Mouse (Mus musculus) CH12.LX (cell line): ENCODE measurements at regions not wholly inside any gene's neighbourhood (a gene's known extent, or its start where the extent isn't known, plus 50 kb on each side); places are given as distances from the start of the nearest gene placed in this dataset.

Experiments
- DNase-seq: peaks from one replicate; pipeline ENCODE4 v3.0.0-alpha.2; 2013; ENCODE audit errors: extremely low read depth
- H3K27ac ChIP-seq: 2 replicates; pipeline ENCODE4 v1.5.1; 2012; ENCODE audit warnings: low read depth, mild to moderate bottlenecking, control low read depth, moderate library complexity; ENCODE audit not compliant: insufficient read depth
- H3K27me3 ChIP-seq: replicated peaks from 2 replicates; pipeline ENCODE3; 2012; ENCODE audit warnings: inconsistent platforms
- H3K36me3 ChIP-seq, 2 experiments: replicated peaks in 1 of 2; 2 replicates each; pipeline versions ENCODE3 to v1.6.1; 2012; ENCODE audit warnings: inconsistent platforms in 1 of 2, low read length in 1 of 2, mild to moderate bottlenecking in 1 of 2, mixed read lengths in 1 of 2, moderate library complexity in 1 of 2; ENCODE audit not compliant: control insufficient read depth in 1 of 2, insufficient read depth in 1 of 2
- H3K4me1 ChIP-seq, 2 experiments: 2 replicates each; pipeline ENCODE4 v1.6.1; 2012; ENCODE audit warnings: inconsistent platforms in 1 of 2, moderate library complexity in 1 of 2; ENCODE audit not compliant: insufficient read depth in 2 of 2, control insufficient read depth in 1 of 2
- H3K4me2 ChIP-seq: 2 replicates; pipeline ENCODE4 v1.6.1; 2012; ENCODE audit warnings: low read depth, mild to moderate bottlenecking, control low read depth; ENCODE audit not compliant: poor library complexity, insufficient read depth, severe bottlenecking
- H3K4me3 ChIP-seq, 3 experiments: fragments of 150-350 bp in 1 of 3; sonication (generic) in 1 of 3; replicated peaks in 1 of 3; 2 replicates each; pipeline versions ENCODE3 to v1.5.1; 2011 to 2012; ENCODE audit warnings: low read depth in 2 of 3, low read length in 2 of 3, mild to moderate bottlenecking in 2 of 3, moderate library complexity in 2 of 3, control low read depth in 1 of 3, improper control_type of control experiment in 1 of 3, inconsistent platforms in 1 of 3, mixed read lengths in 1 of 3; ENCODE audit not compliant: poor library complexity in 1 of 3
- H3K79me2 ChIP-seq: replicated peaks from 2 replicates; pipeline ENCODE4 v1.6.1; 2012; ENCODE audit warnings: mild to moderate bottlenecking, moderate library complexity; ENCODE audit not compliant: control insufficient read depth, poor library complexity, insufficient read depth, severe bottlenecking; ENCODE audit errors: extremely low read depth
- H3K9ac ChIP-seq: 2 replicates; pipeline ENCODE4 v1.6.1; 2012; ENCODE audit warnings: low read depth, mild to moderate bottlenecking, control low read depth, moderate library complexity; ENCODE audit not compliant: insufficient read depth
- H3K9me3 ChIP-seq: replicated peaks from 2 replicates; pipeline ENCODE3; 2012; ENCODE audit warnings: low read length, inconsistent platforms, mixed read lengths
- BHLHE40 ChIP-seq: IDR thresholded peaks from 2 replicates; pipeline ENCODE4 v1.6.1; 2011; ENCODE audit warnings: mild to moderate bottlenecking, low read depth, low read length, improper control_type of control experiment
- CHD1 ChIP-seq: IDR thresholded peaks from 2 replicates; pipeline ENCODE4 v1.6.1; 2012; ENCODE audit warnings: low read depth, low read length, improper control_type of control experiment, inconsistent platforms
- CHD2 ChIP-seq: IDR thresholded peaks from 2 replicates; pipeline ENCODE4 v1.6.1; 2011; ENCODE audit warnings: low read length, improper control_type of control experiment
- CTCF ChIP-seq, 2 experiments: IDR thresholded peaks in 1 of 2; conservative IDR thresholded peaks in 1 of 2; 2 replicates each; pipeline ENCODE4 v1.5.1; 2011 to 2012; ENCODE audit warnings: low read depth in 2 of 2, low read length in 2 of 2, improper control_type of control experiment in 1 of 2, inconsistent platforms in 1 of 2, mild to moderate bottlenecking in 1 of 2, moderate library complexity in 1 of 2
- ELF1 ChIP-seq: IDR thresholded peaks from 2 replicates; pipeline ENCODE4 v1.6.1; 2014; ENCODE audit warnings: low read depth, mild to moderate bottlenecking, inconsistent platforms, low read length, improper control_type of control experiment
- EP300 ChIP-seq: IDR thresholded peaks from 2 replicates; pipeline ENCODE4 v1.6.1; 2011; ENCODE audit warnings: low read length, improper control_type of control experiment
- ETS1 ChIP-seq: conservative IDR thresholded peaks from 2 replicates; pipeline ENCODE4 v1.6.1; 2012; ENCODE audit warnings: low read depth, mild to moderate bottlenecking, inconsistent platforms, low read length, improper control_type of control experiment, moderate library complexity
- KAT2A ChIP-seq: IDR thresholded peaks from 2 replicates; pipeline ENCODE4 v1.6.1; 2012; ENCODE audit warnings: low read length, improper control_type of control experiment, inconsistent platforms; ENCODE audit not compliant: insufficient replicate concordance
- MAX ChIP-seq: IDR thresholded peaks from 2 replicates; pipeline ENCODE4 v1.6.1; 2011; ENCODE audit warnings: low read length, improper control_type of control experiment
- MEF2A ChIP-seq: IDR thresholded peaks from 2 replicates; pipeline ENCODE4 v1.6.1; 2014; ENCODE audit warnings: low read depth, mild to moderate bottlenecking, inconsistent platforms, low read length, improper control_type of control experiment, borderline replicate concordance
- MXI1 ChIP-seq: IDR thresholded peaks from 2 replicates; pipeline ENCODE4 v1.6.1; 2011; ENCODE audit warnings: mild to moderate bottlenecking, low read depth, low read length, improper control_type of control experiment
- MYC ChIP-seq: IDR thresholded peaks from 2 replicates; pipeline ENCODE4 v1.6.1; 2011; ENCODE audit warnings: low read depth, mild to moderate bottlenecking, improper control_type of control experiment, low read length
- NRF1 ChIP-seq: IDR thresholded peaks from 2 replicates; pipeline ENCODE4 v1.6.1; 2014; ENCODE audit warnings: low read depth, mild to moderate bottlenecking, inconsistent platforms, low read length, improper control_type of control experiment, moderate library complexity
- POLR2AphosphoS2 ChIP-seq: IDR thresholded peaks from 2 replicates; pipeline ENCODE4 v1.6.1; 2011; ENCODE audit warnings: low read depth, low read length, improper control_type of control experiment
- TBP ChIP-seq: conservative IDR thresholded peaks from 2 replicates; pipeline ENCODE4 v1.6.1; 2011; ENCODE audit warnings: low read depth, low read length, improper control_type of control experiment
- USF2 ChIP-seq: conservative IDR thresholded peaks from 2 replicates; pipeline ENCODE4 v1.6.1; 2011; ENCODE audit warnings: low read depth, low read length, improper control_type of control experiment
- ZC3H11A ChIP-seq: IDR thresholded peaks from 2 replicates; pipeline ENCODE4 v1.6.1; 2012; ENCODE audit warnings: low read depth, mild to moderate bottlenecking, inconsistent platforms, low read length, improper control_type of control experiment
- dilution Hi-C: fragments of 300-500 bp; cut with MboI; formaldehyde crosslinking; loops from 2 replicates; pipeline ENCODE4 v1.14.3; 2020; ENCODE audit warnings: low sequenced_read_pairs; ENCODE audit not compliant: extremely low pct_unique_long_range_greater_than_20kb, extremely low pct_ligation_motif_present
- in situ Hi-C: fragments of 300-500 bp; cut with MboI; formaldehyde crosslinking; loops from 3 replicates; pipeline ENCODE4 v1.14.3; 2019; ENCODE audit warnings: low sequenced_read_pairs, low pct_ligation_motif_present, low pct_unique_long_range_greater_than_20kb, mixed read lengths

GRCm38 (mm10) chr2:46013771-46014269, 896.6 kb upstream of the Zeb2 start:
- Histone ChIP-seq H3K79me2 (no peaks in the 10 kb centered on the region), H3K9ac (no peak overlapping the region), H3K9me3 (no peaks in the 10 kb centered on the region), H3K27me3 (no peaks in the 10 kb centered on the region), H3K4me1 (peaks cover 0 to 7% of the 10 kb centered on the region in 2 experiments; a peak in 2 of 4 replicates), H3K4me2 (no peak overlapping the region), H3K4me3 (no peak overlapping the region), H3K36me3 (no peaks in the 10 kb centered on the region), H3K27ac (no peak overlapping the region)
- in situ Hi-C loops = no loop called here
- DNase-seq = no peak
- TF ChIP-seq EP300 (no peak), MEF2A (no peak), ELF1 (no peak), MXI1 (no peak), CTCF (conservative IDR thresholded peaks at IDR 0.05 in 1 of 2, IDR thresholded peaks at IDR 0.05 in 1 of 2; ENCODE audit: low read depth in 2 of 2, low read length in 2 of 2) (no peak), POLR2AphosphoS2 (no peak), ZC3H11A (no peak), TBP (no peak), CHD1 (no peak), BHLHE40 (no peak), KAT2A (no peak), ETS1 (no peak), CHD2 (no peak), MYC (no peak), NRF1 (no peak), USF2 (no peak), MAX (no peak)
- TF ChIP-seq, all 38 proteins: peak for 0
- dilution Hi-C loops = no loop called here

DNA sequence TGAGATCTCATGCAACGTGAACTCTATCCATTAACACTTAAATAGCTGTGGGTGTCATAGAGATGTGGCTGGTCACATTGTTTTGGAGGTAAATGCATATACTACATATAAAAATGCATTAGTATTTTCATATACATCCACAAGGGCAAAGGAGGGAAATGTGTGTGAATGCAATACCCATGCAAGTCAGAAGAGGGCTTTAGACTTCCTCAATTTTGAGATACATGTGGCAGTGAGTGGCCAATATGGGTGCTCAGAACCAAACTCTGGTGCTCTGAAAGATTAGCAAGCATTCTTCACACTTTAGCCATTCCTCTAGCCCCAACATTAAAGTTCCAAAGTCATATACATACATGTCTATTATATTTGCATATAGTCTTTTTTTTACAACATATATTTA, 895.5 kb upstream of the Zeb2 start:
- peaks cover 0 to 7% of the 10 kb centered on the region in 2 experiments; a peak in 2 of 4 replicates for H3K4me1 ChIP-seq
- H3K27me3 ChIP-seq = no peaks in the 10 kb centered on the region
- no peak overlapping the region for H3K9ac ChIP-seq
- 0 out of 4 replicates have a peak, but pooled peaks of 1 of the 2 experiments have one; percentile 0 for TF ChIP-seq CTCF (conservative IDR thresholded peaks at IDR 0.05 in 1 of 2, IDR thresholded peaks at IDR 0.05 in 1 of 2; ENCODE audit: low read depth in 2 of 2, low read length in 2 of 2)
- no peak for TF ChIP-seq ETS1
- no peaks in the 10 kb centered on the region for H3K79me2 ChIP-seq
- in situ Hi-C loops (no loop called here), dilution Hi-C loops (no loop called here)
- no peak overlapping the region for H3K27ac ChIP-seq
- H3K9me3 ChIP-seq = no peaks in the 10 kb centered on the region
- H3K4me2 ChIP-seq = no peak overlapping the region
- no peak overlapping the region for H3K4me3 ChIP-seq
- H3K36me3 ChIP-seq = no peaks in the 10 kb centered on the region
- no peak for DNase-seq
